Mouse (Mus musculus) thymus, postnatal 10 days (tissue): ENCODE results near the gene Ehd1.

Source experiments
- DNase-seq, 2 experiments: peaks; one replicate each; pipeline ENCODE4 v3.0.0; 2021; ENCODE audit warnings: low spot score in 2 of 2

Gene Ehd1

DNA sequence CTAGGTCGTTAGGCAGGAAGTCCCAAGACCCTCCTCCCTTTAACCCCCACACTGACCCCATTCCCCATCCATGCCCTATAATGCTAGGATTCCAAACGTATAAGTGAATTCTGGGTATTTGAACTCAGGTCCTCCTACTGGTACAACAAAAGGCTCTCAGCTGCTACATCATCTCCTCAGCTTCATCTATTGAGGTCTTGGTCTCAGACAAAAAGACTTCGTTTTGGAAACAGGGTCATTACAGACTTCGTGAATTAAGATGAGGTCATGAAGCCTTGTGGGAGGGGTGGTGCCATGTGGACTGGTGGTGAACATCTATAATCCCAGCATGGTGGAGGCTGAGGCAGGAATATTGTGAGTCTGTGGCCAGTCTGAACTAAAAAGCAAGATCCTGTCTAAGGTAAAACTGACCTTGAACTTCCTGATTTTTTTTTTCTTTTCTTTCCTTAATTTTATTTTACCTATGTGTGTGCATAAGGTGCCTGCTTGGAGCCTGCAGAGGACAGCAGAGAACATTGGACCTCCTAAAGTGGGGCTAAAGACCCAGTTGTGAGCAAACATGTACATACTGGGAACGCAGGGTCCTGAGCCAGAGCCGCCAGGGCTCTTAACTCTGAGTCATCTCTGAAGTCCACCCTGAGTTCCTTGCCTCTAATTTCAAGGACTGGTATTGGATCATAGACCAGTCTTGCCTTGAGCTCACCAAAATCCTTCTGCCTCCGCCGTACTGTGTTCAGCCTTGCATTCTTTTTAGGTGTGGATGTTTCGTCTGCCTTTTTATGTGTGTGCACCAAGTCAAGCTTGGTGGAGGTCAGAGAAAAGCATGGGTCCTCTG lies 57.5 kb downstream of the Ehd1 start:
- DNase-seq = no peak

DNA sequence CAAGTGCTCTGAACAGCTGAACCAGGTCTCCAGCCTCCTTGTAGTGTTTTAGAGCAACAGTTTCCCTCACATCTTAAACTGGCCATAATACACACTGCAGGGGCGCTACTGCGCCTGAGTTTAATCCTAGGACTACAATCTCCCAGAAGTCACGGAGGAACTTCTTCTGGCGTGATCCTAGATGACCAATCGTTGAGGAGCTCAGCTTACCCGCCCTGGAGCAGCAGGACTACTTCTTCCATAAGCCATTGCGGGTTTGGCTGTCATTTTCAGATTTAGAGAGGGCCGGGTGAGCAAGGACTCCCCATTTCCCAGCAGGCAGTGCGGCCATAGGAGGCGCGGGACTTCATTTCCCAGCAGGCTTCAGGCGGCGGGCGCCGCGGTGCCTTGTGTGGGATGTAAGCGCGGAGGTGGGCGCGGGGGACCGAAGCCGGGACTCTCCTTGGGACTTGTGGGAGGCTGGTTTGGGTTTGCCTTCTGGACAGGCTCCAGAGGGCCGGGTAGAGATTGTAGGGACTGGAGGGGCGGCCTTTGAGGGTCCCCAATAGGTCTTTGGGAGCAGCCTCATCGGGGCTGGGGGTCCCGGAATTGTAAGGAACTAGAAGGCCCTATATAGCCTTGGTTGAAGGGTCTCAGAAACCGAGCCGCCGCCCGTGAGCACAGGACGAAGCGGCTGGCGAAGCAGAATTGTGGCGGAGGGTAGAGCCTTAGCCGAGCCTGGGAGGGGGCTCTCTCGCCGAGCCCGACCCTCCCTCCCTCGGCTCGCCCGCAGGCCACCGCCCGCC lies 58.3 kb downstream of the Ehd1 start, which contains the start of gene Men1:
TSS of gene Men1 (plus strand) at position 307 of the 785 bp plus-strand sequence.
- peak; percentile 86 to 87 for DNase-seq

DNA sequence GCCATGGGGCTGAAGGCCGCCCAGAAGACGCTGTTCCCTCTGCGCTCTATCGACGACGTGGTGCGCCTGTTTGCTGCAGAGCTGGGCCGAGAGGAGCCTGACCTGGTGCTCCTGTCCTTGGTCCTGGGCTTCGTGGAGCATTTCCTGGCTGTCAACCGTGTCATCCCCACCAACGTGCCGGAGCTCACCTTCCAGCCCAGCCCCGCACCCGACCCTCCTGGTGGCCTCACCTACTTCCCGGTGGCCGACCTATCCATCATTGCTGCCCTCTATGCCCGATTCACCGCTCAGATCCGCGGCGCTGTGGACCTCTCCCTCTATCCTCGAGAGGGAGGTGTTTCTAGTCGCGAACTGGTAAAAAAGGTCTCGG lies 58.9 kb downstream of the Ehd1 start:
- peak in 1 of 2 experiments; percentile 25 for DNase-seq

DNA sequence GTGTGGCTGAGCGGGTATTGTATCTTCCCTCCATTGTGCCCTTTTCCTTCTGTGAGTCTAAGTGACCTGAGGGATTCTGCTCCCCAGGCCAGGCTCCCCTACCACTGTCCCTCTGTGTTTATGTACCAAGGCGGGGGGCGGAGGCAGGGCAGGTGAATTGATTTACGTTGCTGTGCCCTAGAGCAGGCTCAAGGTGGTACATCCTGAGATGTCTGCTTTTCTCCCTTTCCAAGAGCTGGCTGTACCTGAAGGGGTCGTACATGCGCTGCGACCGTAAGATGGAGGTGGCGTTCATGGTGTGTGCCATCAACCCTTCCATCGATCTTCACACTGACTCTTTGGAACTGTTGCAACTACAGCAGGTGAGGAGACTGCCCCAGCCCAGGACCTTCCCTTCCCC lies 60.4 kb downstream of the Ehd1 start:
- DNase-seq = no peak

DNA sequence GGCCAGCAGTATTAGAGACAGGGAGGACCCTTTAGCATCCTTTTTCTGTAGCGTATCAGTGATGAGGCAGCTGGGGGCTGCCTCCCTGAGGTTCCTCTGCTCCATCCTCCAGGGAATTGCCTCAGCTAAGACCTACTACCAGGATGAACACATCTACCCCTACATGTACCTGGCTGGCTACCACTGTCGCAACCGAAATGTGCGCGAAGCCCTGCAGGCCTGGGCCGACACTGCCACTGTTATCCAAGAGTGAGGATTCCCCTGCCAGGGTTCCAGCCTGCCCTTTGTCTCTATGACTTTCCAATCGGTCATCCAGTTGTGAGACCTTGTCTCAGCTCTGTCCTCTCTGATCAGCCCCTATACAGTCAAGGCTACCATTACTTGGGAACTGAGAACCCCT lies 61.6 kb downstream of the Ehd1 start:
- no peak for DNase-seq

DNA sequence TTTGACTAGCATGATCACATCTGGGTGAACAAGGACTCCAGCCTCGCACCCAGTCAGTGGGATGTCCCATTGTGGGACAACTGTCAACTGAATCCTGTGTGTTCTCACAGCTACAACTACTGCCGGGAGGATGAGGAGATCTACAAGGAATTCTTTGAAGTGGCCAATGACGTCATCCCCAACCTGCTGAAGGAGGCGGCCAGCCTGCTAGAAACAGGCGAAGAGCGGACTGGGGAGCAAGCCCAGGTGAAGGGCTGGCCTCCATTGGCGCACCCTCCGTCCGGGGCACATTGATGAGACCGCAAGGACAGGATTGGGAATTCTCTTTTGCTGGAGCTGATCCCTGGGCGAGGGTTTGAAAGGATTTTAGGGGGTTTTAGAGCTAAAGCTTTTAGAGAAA lies 62.2 kb downstream of the Ehd1 start:
- DNase-seq = no peak

DNA sequence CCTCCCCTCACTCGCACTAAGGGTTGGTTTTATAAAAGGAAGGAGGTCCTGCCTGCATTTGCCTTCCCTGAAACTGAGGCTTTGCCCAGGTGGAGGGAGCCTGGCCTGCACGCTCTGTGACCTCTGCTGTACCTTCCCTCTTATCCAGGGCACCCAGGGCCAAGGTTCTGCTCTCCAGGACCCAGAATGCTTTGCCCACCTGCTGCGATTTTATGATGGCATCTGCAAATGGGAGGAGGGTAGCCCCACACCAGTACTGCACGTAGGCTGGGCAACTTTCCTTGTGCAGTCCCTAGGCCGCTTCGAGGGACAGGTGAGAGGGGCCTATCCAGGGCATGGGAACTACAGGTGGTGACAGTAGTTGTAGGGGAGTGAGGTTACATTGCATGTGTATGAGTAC lies 62.7 kb downstream of the Ehd1 start:
- DNase-seq = no peak

DNA sequence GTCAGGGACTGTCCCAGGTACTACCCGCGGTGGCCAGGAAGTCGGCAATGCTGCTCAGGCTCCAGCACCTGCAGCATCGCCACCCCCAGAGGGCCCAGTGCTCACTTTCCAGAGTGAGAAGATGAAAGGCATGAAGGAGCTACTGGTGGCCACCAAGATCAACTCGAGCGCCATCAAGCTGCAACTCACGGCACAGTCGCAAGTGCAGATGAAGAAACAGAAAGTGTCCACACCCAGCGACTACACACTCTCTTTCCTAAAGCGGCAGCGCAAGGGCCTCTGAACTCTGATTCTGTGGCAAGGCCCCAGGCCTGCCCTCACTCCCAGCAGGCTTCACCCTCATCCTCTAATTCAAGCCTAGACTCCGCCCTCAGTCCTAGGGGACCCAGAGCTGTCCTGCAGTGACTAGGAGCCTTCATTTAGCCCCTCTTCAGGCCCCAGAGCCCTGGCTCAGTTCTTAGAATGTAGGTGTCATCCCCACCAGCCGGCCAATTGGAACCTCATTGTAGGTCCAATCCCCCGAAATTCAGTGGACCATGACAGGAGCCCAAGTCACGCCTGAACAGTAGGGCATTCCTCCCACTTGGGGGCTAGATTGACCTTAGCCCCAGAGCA lies 63.5 kb downstream of the Ehd1 start:
- peak; percentile 55 to 62 for DNase-seq

DNA sequence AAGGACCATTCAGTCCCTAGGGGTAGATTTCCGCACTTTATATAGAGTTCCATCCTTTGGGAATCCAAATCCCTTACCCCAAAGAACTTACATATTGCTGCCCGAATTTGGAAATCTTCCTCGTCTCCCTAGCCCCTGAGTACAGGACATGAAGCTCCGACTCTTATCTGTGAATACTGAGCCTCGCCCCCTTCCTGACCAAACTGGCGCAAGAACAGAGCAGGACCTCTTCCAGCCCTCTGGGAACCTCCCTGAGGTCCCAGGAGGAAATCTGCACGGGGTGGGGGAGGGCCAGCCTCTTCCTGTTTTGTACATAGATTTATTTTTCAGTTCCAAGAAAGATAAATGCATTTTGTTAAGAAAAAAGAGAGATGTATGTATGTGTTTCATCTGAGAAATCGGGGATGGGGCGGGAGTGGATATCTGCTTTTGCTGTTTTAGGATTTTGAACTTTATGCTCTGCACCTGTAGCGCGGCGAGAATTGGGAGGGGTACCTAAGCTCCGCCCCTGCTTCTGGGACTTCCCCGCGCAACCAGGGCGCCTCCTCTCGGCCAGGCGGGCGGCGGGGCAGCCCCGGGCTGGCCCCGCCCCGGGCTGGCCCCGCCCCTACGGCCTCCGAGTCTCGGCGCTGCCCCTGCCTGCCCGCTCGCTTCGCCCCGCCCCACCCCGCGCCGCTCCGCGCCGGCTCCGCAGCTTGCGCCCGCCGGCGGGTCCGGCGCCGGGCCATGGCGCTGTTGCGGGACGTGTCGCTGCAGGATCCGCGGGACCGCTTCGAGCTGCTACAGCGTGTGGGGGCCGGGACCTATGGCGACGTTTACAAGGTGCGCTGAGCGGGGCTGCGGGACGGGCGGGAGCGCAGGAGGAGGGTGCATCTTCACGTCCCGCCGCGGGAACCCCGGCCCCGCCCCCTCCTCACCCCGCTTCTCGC lies 64.3 kb downstream of the Ehd1 start, which contains the start of gene Map4k2:
TSS of gene Map4k2 (plus strand) at position 612 of the 929 bp plus-strand sequence.
- peak; percentile 86 to 94 for DNase-seq

DNA sequence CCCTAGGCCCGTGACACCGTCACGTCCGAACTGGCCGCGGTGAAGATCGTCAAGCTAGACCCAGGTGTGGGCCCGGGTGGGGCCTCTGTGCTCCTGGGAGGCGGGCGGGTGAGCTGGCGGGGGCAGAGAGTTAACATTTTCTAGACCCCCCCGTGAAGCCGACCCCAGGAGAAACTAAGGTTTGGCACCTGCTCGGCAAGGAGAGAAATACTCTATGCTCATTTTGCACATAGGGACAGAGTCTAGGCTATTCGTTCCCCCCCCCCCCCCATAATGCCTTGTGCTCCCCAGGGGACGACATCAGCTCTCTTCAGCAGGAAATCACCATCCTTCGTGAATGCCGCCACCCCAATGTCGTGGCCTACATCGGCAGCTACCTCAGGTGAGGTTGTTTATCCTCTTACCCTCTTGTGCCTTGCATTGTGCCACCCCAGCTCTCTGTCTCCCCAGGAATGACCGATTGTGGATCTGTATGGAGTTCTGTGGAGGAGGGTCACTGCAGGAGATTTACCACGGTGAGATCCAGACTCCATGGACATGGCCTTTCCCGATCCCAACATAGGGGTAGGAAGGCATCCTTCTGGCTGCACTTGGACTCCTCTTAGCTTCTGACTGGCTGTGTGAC lies 65.0 kb downstream of the Ehd1 start:
- DNase-seq = peak in 1 of 2 experiments; percentile 35

DNA sequence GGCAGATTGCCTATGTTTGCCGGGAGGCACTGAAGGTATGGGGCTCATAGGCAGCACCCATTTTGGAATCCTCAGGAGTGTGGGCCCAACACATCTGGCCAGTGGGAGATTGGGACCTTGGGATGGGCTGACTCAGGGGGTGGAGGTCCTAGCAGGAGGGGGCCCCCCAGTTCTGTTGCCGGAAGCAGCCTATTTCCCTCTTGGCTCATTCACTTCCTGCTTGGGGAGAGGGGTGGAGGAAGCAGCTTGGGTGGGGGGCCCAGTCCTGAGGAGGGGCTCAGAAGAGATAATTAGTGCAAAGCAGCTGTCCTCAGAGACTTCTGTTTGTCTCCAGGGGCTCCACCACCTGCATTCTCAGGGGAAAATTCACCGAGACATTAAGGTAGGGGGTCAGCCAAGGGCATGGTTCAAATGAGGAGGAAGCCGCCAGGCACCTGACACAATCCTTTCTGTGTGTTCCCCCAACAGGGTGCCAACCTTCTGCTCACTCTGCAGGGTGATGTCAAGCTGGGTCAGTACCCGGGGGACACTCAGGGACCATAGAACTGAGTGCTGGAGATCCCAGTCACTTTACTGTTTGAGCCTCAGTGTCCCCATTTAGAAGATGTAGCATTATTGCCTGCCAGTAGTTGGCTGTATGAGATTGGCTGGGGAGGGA lies 65.9 kb downstream of the Ehd1 start:
- DNase-seq = peak in 1 of 2 experiments; percentile 46

DNA sequence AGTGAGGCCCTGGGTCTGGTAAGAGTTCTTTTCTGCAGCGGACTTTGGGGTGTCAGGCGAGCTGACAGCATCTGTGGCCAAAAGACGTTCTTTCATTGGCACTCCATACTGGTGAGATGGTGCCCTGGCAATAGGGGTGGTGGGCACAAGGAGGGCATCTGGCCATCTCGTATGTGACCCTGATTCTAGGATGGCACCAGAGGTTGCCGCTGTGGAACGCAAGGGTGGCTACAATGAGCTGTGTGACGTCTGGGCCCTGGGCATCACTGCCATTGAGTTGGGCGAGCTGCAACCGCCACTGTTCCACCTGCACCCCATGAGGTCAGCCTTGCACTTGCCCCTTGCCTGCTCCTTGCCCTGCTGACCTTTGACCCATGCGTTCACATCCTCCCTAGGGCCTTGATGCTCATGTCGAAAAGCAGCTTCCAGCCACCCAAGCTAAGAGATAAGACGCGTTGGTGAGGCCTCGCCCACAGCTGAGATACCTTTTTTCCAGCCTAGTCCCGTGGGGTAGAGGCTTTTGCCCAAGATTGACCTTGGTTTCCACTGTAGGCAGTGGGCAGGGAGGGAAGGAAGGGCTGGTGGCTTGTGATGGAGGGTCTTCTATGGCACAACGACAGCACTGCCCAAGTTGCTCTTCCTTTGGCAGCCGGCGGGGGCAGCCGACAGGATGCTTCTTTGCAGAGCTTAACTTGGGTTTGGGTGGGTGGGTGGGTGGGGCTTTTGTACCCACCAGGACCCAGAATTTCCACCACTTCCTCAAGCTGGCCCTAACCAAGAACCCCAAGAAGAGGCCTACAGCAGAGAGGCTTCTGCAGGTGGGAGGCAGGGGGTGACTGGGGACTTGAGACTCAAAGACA lies 66.8 kb downstream of the Ehd1 start:
- DNase-seq = peak in 1 of 2 experiments; percentile 32

DNA sequence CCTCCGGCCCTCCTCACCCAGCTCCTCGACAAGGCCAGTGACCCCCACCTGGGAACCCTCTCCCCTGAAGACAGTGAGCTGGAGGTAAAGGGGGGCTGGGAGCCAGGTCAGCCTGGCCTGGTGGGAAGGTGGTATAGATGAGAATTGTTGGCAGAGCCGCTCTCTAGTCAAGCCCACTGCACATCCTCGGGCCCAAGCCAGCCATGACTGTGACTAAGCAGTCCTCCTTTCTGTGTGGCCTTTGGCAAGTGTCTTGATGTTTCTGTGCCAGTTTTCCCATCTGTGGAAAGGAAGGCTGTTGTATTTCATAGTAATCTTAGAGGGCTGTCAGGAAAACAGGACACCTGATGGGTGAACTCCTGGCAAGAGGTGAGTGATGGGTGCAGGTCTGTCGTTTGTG lies 67.5 kb downstream of the Ehd1 start:
- no peak for DNase-seq

DNA sequence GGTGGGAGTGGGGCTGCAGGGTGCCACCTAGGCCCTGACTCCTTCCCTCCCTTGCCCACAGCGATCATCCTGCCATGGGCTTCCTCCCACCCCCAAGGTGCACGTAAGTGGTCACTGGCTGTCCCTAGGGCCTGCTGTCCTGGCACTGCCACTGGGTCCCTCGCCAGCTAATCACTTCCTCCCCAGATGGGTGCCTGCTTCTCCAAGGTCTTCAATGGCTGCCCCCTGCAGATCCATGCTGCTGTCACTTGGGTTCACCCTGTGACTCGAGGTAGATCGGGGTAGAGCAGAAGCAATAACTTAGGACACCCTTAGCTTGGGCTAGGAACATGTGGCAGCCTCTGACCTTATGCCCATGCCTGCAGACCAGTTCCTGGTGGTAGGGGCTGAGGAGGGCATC lies 69.5 kb downstream of the Ehd1 start:
- DNase-seq = no peak

DNA sequence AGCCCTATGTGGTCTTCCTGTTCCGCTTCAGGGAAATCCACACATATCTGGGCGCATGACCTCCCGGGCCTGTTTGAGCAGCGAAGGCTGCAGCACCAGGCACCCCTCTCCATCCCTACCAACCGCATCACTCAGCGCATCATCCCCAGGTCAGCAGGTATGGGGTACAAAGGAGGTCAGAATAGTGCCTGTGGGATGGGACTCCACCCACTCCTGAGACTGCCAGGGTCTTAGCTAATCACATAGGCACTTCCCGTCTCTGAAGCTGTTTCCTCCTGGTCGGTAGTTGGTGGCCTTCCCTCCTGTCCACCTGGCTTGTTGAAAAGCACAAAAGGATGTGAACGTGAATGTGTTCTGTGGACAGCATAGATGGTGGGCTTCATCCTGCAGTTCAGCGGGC lies 70.1 kb downstream of the Ehd1 start:
- DNase-seq = no peak

DNA sequence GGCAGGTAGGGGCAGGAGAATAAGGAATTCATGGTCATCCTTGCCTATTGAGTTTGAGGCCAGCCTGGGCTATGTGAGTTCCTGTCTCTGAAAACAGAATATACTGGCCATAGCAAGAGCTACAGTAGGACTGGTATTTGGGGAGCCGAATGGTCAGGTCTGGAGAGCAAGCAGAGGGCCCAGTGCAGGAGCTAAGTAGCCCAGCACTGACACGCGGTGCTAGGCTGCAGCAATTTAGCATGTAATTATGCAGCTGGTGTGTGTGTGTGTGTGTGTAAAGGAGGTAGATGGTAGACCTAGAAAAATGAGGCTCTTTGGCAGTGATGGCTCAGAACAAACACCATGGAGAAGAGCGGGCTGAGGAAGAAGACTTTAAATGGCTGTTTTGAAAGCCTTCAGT lies 71.1 kb downstream of the Ehd1 start:
- DNase-seq = no peak

DNA sequence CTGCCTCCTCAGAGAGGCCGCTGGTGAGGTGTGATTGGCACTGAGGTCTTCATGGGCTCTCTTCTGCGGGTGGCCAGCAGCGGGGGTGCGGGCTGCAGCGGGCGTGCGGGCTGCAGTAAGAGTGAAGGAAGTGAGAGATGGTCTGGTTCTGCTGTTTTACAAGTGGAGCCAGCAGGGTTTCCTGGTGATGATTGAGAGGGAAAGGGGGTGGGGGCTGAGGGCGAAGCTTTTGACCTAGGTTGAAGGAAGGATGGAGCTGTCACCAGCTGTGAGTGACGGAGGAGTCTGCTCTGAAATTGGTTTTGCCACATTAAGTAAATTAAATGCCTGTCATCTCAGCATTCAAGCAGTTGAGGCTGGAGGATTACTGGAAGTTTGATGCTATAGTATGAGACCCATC lies 72.2 kb downstream of the Ehd1 start:
- no peak for DNase-seq

DNA sequence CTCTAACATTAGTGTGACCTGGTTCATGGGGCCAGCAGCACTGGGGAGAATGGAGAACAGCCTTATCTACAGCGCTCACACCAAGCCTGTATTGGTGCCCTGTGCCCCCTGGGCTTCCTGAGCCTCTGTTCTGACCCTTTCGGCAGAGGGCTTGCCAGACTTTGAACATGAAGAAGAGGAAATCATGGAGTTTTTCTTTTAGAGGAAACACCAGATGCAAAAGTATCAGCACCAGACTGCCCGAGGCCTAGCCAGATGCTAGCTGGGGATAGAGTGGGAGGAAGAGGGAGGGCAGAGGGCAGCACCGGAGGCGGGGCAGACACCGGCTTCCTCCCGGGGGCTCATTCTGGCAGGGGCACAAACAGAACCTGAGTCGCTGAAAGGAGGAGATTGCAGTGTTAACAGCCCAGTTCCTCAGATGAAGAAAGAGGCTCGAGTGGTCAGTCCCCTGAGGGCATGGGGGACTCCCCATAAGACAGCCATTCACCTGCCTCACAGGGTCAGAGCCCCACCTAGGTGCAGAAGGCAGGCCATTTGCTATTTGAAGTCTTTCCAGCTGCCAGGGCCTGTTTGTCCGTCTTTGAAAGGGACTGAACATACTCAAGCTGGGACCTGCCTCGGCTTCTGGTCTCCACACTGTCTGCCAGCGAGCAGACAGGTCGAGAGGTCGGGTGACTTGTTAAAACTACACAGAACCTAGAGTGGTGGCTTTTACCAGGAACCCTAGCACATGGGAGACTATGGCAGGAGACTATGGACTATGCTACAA lies 72.9 kb downstream of the Ehd1 start:
- no peak for DNase-seq
